In genomic region chr3:41348795-41349194, GRCm38 (mm10) we compare ENCODE assay signal across 8 mouse cellular contexts.
DNase-seq lines count a peak whose midpoint lies in the region; ATAC-seq lines count a peak whose summit lies in the region.

No protein-coding gene starts in this region.

- ATAC-seq in megakaryocyte, adult 5-6 weeks (ENCODE audit: poor library complexity, severe bottlenecking): peak; percentile 86

- DNase-seq in cerebellum, postnatal 10 days: peak; percentile 45 to 52
- DNase-seq in cerebellum, adult 11 months: no peak
- peak; percentile 30 for DNase-seq in ovary, postnatal 36 days (ENCODE audit: low spot score)
- DNase-seq in ovary, postnatal 10 days (ENCODE audit: low spot score): no peak
- DNase-seq in cerebellum, postnatal 14 days: peak; percentile 26 to 45
- DNase-seq in kidney, adult 9 months: peak; percentile 71
- DNase-seq in thymus, postnatal 14 days: peak; percentile 55

Comparison
In these comparisons a context has a peak if more than half of its experiments do, and no peak if none do; other contexts are left out.
1. DNase-seq: peak in cerebellum, postnatal 10 days (2 of 2), ovary, postnatal 36 days (single experiment), cerebellum, postnatal 14 days (2 of 2), kidney, adult 9 months (single experiment) and thymus, postnatal 14 days (single experiment); none in cerebellum, adult 11 months (single experiment) and ovary, postnatal 10 days (single experiment).